Mouse (Mus musculus): Measurements from ENCODE around the gene Tln2. TPM values are rescaled to one million over a fixed set of nuclear protein-coding genes. Genes with fewer than 3 reads are reported as not detected.

Tln2 gene
- polyA plus RNA-seq, 2 experiments = 0.98 to 2.5 TPM

DNA sequence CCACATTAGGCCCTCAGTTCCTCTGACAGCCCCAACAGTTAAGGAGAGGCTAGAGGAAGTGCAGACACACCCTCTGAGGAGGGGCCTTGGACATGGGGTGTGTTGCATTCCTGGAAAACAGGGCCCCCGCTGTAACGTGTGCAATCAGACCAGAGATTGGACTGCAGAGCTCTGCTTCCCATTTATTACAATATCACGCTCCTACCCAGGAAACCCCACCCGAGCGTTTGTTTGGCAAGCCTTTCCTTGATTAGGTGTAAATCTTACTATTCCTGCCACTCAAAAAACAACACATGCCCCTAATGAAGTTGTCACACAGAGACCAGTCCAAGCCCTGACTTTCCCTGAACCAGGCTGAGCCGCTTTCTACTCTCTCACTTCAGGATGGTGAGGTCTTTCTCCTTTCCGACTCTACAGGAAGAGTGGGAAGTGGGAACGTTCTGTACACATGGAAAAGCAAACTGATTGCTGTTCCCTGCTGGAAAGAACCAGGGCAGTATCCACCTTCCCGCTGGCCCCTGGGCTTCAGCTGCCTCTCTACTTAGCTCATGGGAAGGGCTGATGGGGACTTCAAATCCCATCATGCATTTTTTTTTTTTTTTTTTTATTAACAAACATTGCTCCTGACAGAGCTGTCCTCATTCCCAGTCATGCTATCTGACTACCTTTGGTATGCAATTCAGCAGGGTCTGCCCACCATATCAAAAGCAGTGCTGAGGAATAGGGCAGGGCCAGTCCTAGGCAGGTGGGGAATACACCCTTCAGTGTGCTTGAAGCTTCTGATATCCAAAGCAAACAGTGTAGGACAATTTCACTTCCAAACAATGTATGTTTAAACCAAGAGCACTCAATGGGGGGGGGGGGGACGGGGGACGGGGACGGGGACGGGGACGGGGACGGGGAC, 74.1 kb downstream of the Tln2 start:
- no peak for ATAC-seq (ENCODE audit: insufficient read depth)
- Histone ChIP-seq H3K36me3 (replicated peaks; ENCODE audit: control insufficient read depth, insufficient read depth, low read depth) (no peaks in the 10 kb centered on the region), H3K4me2 (ENCODE audit: low read depth) (no peak overlapping the region), H3K9ac (replicated peaks) (no peak overlapping the region), H3K4me1 (replicated peaks; ENCODE audit: control insufficient read depth in 2 of 2, insufficient read depth in 2 of 2, low read length in 1 of 2) (peaks cover 0 to 4% of the 10 kb centered on the region in 2 experiments; a peak in 2 of 4 replicates), H3K9me3 (ENCODE audit: control insufficient read depth, low read length) (no peaks in the 10 kb centered on the region), H3K27ac (no peak overlapping the region), H3K27me3 (ENCODE audit: control insufficient read depth, insufficient read depth, low read length) (no peaks in the 10 kb centered on the region), H3K4me3 (ENCODE audit: insufficient read depth in 1 of 2, low read depth in 2 of 2, low read length in 2 of 2) (no peak overlapping the region)
- whole genome bisulfite sequencing (ENCODE audit: insufficient replicate concordance) = 30% methylated on average over 15 of the region's 15 CpGs
- DNase-seq (ENCODE audit: low read depth in 3 of 3, low spot score in 3 of 3) = no peak
- TF ChIP-seq CTCF (IDR thresholded peaks at IDR 0.05; ENCODE audit: low read depth) (no peak), EP300 (IDR thresholded peaks at IDR 0.05; ENCODE audit: low read depth) (no peak)

DNA sequence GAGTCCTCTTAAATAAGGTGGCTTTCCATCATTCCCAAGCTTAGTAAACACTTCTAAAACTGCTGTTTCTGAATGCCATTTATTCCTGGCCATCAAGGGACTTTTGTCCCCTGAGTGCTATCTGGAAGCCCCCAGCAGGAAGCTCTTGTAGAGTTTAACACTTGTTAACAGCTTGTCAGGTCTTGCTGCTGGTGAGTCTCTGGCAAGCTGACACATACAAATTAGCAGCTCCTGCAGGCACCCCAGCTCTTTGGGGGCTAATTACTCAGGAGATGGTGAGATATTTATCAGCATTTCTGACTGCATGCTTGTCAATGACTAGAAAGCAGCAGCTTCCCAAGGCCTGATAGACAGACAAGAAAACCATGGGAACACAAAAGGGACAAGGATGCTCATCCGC, 77.2 kb downstream of the Tln2 start:
- DNase-seq (ENCODE audit: low read depth in 3 of 3, low spot score in 3 of 3) (no peak), ATAC-seq (ENCODE audit: insufficient read depth) (no peak)
- H3K36me3 ChIP-seq (replicated peaks; ENCODE audit: control insufficient read depth, insufficient read depth, low read depth) = no peaks in the 10 kb centered on the region
- 58% methylated on average over 1 of the region's 1 CpGs for WGBS (ENCODE audit: insufficient replicate concordance)
- H3K27ac ChIP-seq = no peak overlapping the region
- no peak for TF ChIP-seq CTCF (IDR thresholded peaks at IDR 0.05; ENCODE audit: low read depth)
- no peak overlapping the region for H3K9ac ChIP-seq (replicated peaks)
- no peak overlapping the region for H3K4me3 ChIP-seq (ENCODE audit: insufficient read depth in 1 of 2, low read depth in 2 of 2, low read length in 2 of 2)
- H3K4me2 ChIP-seq (ENCODE audit: low read depth) = no peak overlapping the region
- H3K4me1 ChIP-seq (replicated peaks; ENCODE audit: control insufficient read depth in 2 of 2, insufficient read depth in 2 of 2, low read length in 1 of 2) = peaks cover 0 to 4% of the 10 kb centered on the region in 2 experiments; a peak in 2 of 4 replicates
- no peaks in the 10 kb centered on the region for H3K27me3 ChIP-seq (ENCODE audit: control insufficient read depth, insufficient read depth, low read length)
- H3K9me3 ChIP-seq (ENCODE audit: control insufficient read depth, low read length) = no peaks in the 10 kb centered on the region

GRCm38 (mm10) chr9:67481851-67482250, 77.7 kb downstream of the Tln2 start:
- TF ChIP-seq CTCF (IDR thresholded peaks at IDR 0.05; ENCODE audit: low read depth) (no peak), EP300 (IDR thresholded peaks at IDR 0.05; ENCODE audit: low read depth) (no peak)
- Histone ChIP-seq H3K27ac (no peak overlapping the region), H3K36me3 (replicated peaks; ENCODE audit: control insufficient read depth, insufficient read depth, low read depth) (no peaks in the 10 kb centered on the region), H3K27me3 (ENCODE audit: control insufficient read depth, insufficient read depth, low read length) (no peaks in the 10 kb centered on the region), H3K9me3 (ENCODE audit: control insufficient read depth, low read length) (no peaks in the 10 kb centered on the region), H3K4me1 (replicated peaks; ENCODE audit: control insufficient read depth in 2 of 2, insufficient read depth in 2 of 2, low read length in 1 of 2) (peaks cover 0 to 4% of the 10 kb centered on the region in 2 experiments; a peak in 2 of 4 replicates), H3K9ac (replicated peaks) (no peak overlapping the region), H3K4me2 (ENCODE audit: low read depth) (no peak overlapping the region), H3K4me3 (ENCODE audit: insufficient read depth in 1 of 2, low read depth in 2 of 2, low read length in 2 of 2) (no peak overlapping the region)
- ATAC-seq (ENCODE audit: insufficient read depth) = no peak
- DNase-seq (ENCODE audit: low read depth in 3 of 3, low spot score in 3 of 3) = no peak
- 25% methylated on average over 1 of the region's 1 CpGs for WGBS (ENCODE audit: insufficient replicate concordance)

DNA sequence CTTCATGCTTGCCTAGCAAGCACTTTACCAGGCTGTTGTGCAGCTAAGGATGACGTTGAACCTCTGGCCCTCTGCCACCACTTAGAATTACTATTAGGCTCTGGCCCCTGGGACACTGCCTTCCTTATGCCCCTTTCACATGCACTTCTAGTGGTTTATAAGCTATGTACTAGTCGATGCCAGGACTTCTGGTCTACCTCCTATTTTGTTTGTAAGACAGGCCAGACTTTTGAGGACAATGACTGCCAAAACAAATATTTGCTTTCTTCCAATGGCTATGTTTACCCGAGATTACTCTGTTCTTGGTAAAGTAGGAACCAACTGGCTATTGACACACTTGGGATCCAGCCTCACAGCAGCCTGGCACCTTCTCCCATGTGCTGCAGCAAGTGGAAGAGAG, 82.1 kb downstream of the Tln2 start:
- no peak for TF ChIP-seq EP300 (IDR thresholded peaks at IDR 0.05; ENCODE audit: low read depth)
- TF ChIP-seq CTCF (IDR thresholded peaks at IDR 0.05; ENCODE audit: low read depth) = no peak
- 49% methylated on average over 3 of the region's 3 CpGs for WGBS (ENCODE audit: insufficient replicate concordance)
- H3K4me3 ChIP-seq (ENCODE audit: insufficient read depth in 1 of 2, low read depth in 2 of 2, low read length in 2 of 2) = no peak overlapping the region
- H3K27ac ChIP-seq = no peak overlapping the region
- ATAC-seq (ENCODE audit: insufficient read depth) (no peak), DNase-seq (ENCODE audit: low read depth in 3 of 3, low spot score in 3 of 3) (no peak)
- no peak overlapping the region for H3K9ac ChIP-seq (replicated peaks)
- H3K4me2 ChIP-seq (ENCODE audit: low read depth) = no peak overlapping the region
- no peaks in the 10 kb centered on the region for H3K36me3 ChIP-seq (replicated peaks; ENCODE audit: control insufficient read depth, insufficient read depth, low read depth)
- H3K4me1 ChIP-seq (replicated peaks; ENCODE audit: control insufficient read depth in 2 of 2, insufficient read depth in 2 of 2, low read length in 1 of 2) = no peaks in the 10 kb centered on the region
- H3K9me3 ChIP-seq (ENCODE audit: control insufficient read depth, low read length) = no peaks in the 10 kb centered on the region
- H3K27me3 ChIP-seq (ENCODE audit: control insufficient read depth, insufficient read depth, low read length) = no peaks in the 10 kb centered on the region

DNA sequence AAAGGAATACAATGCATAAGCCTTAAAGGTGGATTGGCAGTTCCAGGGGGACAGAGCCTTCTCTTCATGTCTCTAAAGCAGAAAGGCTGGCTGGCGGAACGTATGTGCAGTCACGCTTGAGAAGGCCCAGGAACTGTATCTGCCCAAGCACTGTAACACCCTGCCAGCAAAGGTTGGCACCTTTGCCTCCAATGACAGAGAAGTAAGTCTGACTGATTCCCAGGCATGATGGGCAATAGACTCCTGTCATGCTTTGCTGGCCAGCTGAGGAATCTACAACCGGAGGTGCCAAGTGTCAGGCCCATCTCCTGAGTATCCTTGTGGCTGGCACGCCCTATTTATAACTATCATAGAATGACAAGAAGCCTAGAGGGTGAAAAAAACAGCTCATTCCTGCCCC, 83.3 kb downstream of the Tln2 start:
- no peak for ATAC-seq (ENCODE audit: insufficient read depth)
- no peaks in the 10 kb centered on the region for H3K4me1 ChIP-seq (replicated peaks; ENCODE audit: control insufficient read depth in 2 of 2, insufficient read depth in 2 of 2, low read length in 1 of 2)
- WGBS (ENCODE audit: insufficient replicate concordance) = 75% methylated on average over 5 of the region's 5 CpGs

More for the DNA sequence above, 83.3 kb downstream of the Tln2 start:
- no peaks in the 10 kb centered on the region for H3K9me3 ChIP-seq (ENCODE audit: control insufficient read depth, low read length)
- H3K27ac ChIP-seq = no peak overlapping the region
- H3K4me3 ChIP-seq (ENCODE audit: insufficient read depth in 1 of 2, low read depth in 2 of 2, low read length in 2 of 2) = no peak overlapping the region
- DNase-seq (ENCODE audit: low read depth in 3 of 3, low spot score in 3 of 3) = no peak
- no peak for TF ChIP-seq EP300 (IDR thresholded peaks at IDR 0.05; ENCODE audit: low read depth)
- TF ChIP-seq CTCF (IDR thresholded peaks at IDR 0.05; ENCODE audit: low read depth) = no peak
- no peaks in the 10 kb centered on the region for H3K36me3 ChIP-seq (replicated peaks; ENCODE audit: control insufficient read depth, insufficient read depth, low read depth)
- no peak overlapping the region for H3K9ac ChIP-seq (replicated peaks)
- H3K4me2 ChIP-seq (ENCODE audit: low read depth) = no peak overlapping the region
- H3K27me3 ChIP-seq (ENCODE audit: control insufficient read depth, insufficient read depth, low read length) = no peaks in the 10 kb centered on the region

Measured in liver, embryonic 14.5 days (tissue).